Mouse (Mus musculus) megakaryocyte, embryonic 14.5 days (primary cell): Measurements from ENCODE around the gene Lamp2.
"Not testable (repeated sequence)": the region's sequence is repeated elsewhere in the genome, so short reads cannot be mapped to it uniquely, and the experiment has no call there.

Source experiments
- FLI1 ChIP-seq: IDR thresholded peaks from 2 replicates; pipeline ENCODE4 v1.6.1; 2012; ENCODE audit warnings: low read length, inconsistent platforms, mixed read lengths
- GATA1 ChIP-seq: IDR thresholded peaks from 3 replicates; pipeline ENCODE4 v1.6.1; 2012; ENCODE audit warnings: mixed read lengths, low read length, inconsistent platforms, borderline replicate concordance

DNA sequence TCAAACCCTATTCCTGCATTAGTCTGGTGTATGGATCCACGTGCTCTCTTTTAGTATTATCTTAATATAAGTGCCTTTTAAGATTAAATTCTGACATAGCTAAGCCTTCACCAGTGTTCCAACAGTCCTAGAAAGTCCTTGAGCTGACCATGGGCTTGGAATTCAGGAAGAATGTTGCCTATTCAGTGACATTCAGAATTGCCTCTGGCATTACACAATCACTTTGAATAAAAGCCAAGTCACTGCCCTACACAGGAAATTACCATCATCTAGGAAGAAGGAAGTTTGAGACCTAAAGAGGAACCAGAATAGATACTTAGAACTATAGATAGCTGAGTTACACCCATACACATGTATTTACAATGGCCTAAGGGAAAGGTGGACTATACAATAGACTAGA is 91.6 kb downstream of the Lamp2 start:
- TF ChIP-seq GATA1, FLI1: not testable (repeated sequence)
